Mouse (Mus musculus) left cerebral cortex, adult 11 months (tissue): ENCODE measurements at regions not wholly inside any gene's neighbourhood (a gene's known extent, or its start where the extent isn't known, plus 50 kb on each side); places are given as distances from the start of the nearest gene placed in this dataset.
"Not testable (repeated sequence)": the region's sequence is repeated elsewhere in the genome, so short reads cannot be mapped to it uniquely, and the experiment has no call there.

Experiments
- DNase-seq: peaks from one replicate; pipeline ENCODE4 v3.0.0; 2022; ENCODE audit warnings: low spot score

GRCm38 (mm10) chrX:92981141-92981540 is 305.1 kb upstream of the Arx start:
- no peak for DNase-seq

DNA sequence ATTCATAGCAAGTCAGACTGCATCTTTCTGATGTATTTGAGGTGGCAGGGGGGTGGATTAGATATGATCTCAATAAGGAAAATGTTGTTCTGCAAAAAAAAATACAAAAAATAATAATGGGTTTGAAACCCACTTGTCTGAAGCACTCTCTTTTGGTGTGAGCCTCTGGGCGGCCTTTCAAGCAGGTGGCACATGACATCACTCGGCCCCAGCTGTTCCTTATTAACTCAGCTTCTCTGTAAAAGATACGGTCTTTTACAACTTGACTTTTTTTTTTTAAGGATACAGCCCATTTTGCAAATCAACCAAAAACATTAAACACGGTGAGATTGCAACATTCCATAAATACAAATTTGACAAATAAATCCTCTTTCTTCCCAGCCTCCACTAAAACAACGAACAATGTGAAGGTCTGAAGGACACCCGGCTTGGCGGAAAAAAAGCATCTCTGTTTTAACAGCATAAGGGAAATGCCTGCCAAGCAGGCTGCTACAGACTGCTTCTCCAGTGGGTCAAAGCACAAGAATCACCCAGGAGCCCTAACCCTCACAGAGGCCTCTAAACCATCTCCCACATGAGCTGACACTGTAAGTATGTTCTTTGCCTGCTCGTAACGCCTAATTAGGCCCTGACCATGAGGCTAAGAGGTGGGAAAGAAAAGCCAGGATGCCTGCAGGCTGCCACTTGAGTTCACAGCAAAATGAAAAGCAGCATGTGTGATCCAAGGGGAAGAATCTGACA is 283.8 kb upstream of the Arx start:
- DNase-seq = no peak

- DNase-seq = peak; percentile 16
Measured at GRCm38 (mm10) chrX:93006681-93007080, 279.6 kb upstream of the Arx start.

- DNase-seq = no peak
Measured at GRCm38 (mm10) chrX:93011578-93011977, 274.7 kb upstream of the Arx start.

DNA sequence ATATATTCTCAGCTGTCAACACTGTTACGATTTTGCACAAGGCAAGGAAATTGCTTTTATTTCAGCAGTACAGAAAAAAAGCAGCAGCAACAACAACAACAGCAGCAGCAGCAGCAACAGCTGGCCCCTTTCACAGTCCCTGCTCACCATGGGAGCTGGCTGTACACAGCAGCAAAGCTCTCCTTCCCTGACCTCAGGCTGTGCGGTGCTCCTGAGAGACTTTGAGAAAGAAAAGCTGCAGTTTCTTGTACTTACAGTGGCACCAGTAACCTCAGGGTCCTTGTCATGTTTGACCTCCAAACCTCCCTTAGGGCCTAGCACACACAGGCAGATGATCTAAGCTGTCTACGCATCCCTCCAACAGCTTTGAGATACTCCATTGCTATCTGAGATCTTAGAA is 269.9 kb upstream of the Arx start:
- no peak for DNase-seq

GRCm38 (mm10) chrX:93041096-93041495 is 245.1 kb upstream of the Arx start:
- DNase-seq = no peak

DNA sequence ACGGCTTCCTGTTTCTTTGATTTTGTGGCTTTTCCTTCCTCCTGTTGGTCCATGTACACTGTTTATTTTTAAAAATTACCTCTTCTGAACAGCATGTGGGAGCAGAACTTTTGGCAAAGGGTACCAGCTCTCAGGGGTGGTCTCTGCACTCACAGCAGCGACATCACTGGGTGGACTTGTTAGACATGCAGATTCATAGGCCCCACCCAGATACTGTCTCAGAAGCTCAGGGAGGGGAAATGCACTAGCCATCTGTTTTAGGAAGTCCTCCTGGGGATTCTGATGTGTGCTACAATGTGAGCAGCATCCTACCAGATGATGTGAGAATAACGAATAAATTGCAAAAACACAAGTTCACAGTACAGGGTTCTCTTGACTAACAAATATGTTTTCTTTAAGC is 243.5 kb upstream of the Arx start:
- DNase-seq = no peak

DNA sequence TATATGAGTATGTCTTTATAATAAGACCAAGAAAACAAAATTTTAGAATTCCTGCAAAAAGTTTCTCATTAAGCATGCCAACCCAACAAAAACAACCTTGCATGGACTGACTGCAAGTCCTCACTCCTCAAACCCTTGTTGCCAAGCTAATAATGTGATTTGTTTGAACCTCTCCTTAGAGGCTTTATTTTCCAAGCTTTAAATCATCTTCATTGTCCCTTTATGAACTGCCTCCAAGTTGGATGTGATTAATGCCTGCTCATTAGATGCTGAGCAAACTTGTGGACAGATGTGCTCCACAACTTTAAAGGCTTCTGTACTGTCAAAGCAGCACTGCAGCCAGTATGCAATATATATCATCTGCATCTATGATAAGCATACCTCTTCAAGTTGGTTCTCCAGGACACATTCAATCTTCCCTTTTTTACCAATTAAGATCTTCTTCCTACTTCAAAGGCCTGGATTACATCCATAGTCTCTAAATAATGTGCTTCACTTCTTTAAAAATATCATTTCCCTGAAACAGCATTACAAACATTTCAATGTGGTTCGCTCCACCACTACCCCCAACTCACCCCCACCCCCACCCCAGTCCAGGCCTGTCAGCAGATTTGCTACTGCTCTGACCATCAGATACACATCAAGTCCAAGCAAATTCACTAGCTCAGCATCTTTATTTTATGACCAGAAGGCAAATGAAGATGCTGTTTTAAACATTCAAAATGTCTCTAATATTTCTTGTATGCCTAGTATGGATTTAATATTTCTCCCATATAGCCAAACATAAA is 237.1 kb upstream of the Arx start:
- DNase-seq = no peak

DNA sequence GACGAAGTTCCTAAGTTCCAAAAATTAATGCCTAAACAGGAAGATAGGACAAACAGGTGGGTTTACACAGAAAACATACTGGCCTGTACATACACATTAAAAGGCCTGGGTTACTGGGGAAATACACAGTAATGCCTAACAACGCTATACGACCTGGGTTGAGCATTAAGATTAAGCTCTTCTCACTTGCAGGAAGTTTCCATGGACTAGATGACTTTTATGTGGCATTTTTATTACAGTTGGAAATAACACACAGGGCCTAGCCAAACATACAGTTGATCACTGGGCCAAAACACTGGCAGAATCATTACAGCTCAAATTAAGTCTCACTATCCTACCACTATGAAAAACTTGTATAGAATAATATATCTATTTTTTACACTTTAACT is 236.5 kb upstream of the Arx start:
- DNase-seq = no peak

GRCm38 (mm10) chrX:93059533-93059932 is 226.7 kb upstream of the Arx start:
- no peak for DNase-seq

DNA sequence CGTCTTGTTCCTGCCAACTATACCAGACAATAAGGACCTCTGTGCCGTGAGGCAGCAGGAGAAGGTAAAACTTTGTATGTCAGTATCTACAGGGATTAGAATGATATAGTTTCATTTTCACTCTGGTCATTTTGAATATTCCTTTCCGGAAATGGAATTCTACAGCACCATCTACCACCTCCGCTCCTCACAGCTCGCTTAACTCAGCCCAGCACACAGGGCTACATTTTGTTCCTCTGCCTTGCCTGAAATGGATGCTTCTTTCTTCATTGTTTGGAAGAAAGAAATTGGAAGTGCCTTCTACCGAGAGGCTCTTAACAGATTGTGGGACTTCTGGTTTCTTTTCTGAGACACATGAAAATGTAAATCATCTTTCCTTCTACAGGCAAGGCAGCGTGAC is 217.4 kb upstream of the Arx start:
- no peak for DNase-seq

DNA sequence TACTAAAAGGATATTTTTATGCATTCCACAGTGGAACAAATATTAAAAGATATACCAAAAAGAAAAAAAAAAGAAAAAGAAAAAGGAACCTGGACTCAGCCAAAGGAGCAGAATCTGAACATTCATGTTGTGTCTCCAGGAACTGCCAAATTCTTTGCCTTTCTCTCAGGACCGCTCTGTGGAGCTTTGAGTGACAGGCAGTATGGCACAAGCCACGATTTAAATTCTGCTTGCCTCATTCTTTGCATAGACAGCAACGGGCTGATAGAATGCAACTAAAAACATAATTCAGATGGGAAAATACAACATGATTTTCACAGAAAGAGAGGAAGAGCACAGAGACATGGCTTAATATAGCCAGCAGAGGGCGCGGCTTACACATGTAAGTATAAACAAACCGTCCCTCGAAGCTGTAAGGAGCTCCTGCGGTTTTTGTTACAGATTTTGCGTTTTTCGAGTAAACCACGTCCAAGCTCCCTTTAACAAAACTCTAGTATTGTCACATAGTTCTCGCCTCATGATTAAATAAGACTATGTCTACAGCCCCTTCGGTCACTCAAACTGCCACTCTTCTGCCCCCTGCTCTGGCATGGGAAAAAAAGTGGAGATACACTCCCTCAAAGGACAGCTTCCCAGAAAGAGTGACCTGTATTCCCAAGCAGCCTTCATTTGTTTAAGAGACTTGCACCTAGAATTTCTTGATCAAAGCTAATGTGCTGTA is 216.5 kb upstream of the Arx start:
- peak; percentile 51 for DNase-seq

GRCm38 (mm10) chrX:93070290-93070611 is 216.0 kb upstream of the Arx start:
- no peak for DNase-seq

GRCm38 (mm10) chrX:93088976-93089375 is 197.3 kb upstream of the Arx start:
- no peak for DNase-seq

DNA sequence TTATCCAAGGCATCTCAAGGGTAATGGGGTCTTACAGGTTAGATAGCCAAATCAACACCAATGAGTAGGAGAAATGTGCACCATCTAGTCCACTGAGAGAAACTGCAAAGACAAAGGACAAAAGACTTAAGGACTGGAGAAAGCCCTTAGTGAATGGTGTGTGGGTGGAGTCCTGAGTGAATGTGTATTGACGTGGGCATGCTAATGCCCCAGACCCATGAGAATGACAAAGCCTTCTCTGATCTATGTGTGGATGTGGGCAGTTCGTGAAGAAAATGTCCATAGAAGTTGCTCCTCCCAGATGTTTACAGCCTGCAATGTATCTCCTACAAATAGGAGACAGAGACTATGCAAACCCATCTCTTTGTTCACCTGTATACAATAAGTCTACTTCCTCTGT is 188.7 kb upstream of the Arx start:
- no peak for DNase-seq

DNA sequence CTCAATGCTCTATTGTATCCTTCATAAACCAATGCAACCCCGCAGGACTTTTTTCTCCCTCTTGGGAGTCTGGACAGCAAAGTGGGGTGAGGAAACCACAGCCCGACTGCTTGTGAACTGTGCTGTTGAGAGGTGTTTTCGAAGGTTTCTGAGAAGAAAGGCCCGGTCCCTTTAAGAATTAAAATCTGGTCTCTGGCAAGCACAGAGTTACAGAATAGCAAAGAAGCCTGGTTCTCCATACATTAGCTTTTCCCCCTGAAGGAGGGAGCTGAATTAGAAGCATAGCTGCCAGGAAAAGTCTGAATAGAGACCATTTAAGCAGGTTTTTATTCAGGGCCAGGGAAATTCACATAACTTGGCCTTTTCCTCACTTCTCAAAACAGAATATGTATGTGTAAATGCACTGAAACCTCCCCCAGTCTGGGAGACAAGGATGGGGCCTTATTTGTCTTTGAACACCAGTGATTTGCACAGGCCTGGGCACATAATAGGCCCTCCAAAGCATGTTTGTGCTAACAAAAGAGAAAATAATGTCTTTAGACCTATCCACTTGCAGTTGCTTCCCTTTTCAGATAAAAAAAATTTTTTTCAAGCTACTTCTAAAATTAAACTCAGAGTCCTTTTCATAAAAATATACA is 178.2 kb upstream of the Arx start:
- DNase-seq = no peak

GRCm38 (mm10) chrX:93154367-93154766 is 131.9 kb upstream of the Arx start:
- not testable (repeated sequence) for DNase-seq

GRCm38 (mm10) chrX:93159105-93159504 is 127.1 kb upstream of the Arx start:
- no peak for DNase-seq

DNA sequence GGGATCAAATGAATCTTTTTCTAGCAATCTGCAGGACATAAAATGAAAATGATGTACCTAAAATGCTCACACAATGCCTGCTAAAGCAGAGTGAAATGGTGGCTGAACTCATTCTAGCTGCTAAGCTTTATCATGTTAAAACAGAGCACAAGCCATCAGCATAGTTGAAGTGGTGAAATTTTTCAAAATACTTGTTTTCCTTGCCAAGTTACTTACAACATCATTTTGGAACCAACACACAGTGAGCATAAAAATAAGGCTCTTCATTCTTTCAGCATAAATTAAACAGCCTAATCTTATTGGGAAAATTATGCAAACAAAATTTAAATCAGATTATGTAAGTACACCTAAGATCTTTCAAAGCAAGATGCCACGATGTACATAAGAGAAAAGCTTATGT is 125.3 kb upstream of the Arx start:
- DNase-seq = no peak
